Mouse (Mus musculus) A20 (cell line): ENCODE measurements around the gene Ndufaf4.
"Not testable (repeated sequence)": the region's sequence is repeated elsewhere in the genome, so short reads cannot be mapped to it uniquely, and the experiment has no call there.

Experiments
- DNase-seq: peaks from one replicate; pipeline ENCODE4 v3.0.0-alpha.2; 2011; ENCODE audit warnings: low read depth, low spot score

Ndufaf4 gene

GRCm38 (mm10) chr4:24897851-24898515 lies at the start of gene Ndufaf4:
Gene Ndufaf4 (plus strand): TSS chr4:24898083.
- DNase-seq: peak; percentile 95

- DNase-seq: peak; percentile 89
These were observed 47.2 kb upstream of the Ndufaf4 start, which contains the start of gene Klhl32 for GRCm38 (mm10) chr4:24850401-24851325. Gene Klhl32 (minus strand): TSS chr4:24851124.

GRCm38 (mm10) chr4:24865691-24866090 lies 32.2 kb upstream of the Ndufaf4 start:
- no peak for DNase-seq

GRCm38 (mm10) chr4:24869230-24869629 lies 28.7 kb upstream of the Ndufaf4 start:
- no peak for DNase-seq

GRCm38 (mm10) chr4:24889386-24889785 lies 8.5 kb upstream of the Ndufaf4 start:
- not testable (repeated sequence) for DNase-seq

- not testable (repeated sequence) for DNase-seq
These were observed 5.6 kb upstream of the Ndufaf4 start for GRCm38 (mm10) chr4:24892293-24892692.

GRCm38 (mm10) chr4:24894625-24895024 lies 3.3 kb upstream of the Ndufaf4 start:
- no peak for DNase-seq

GRCm38 (mm10) chr4:24896829-24897228 lies 1.1 kb upstream of the Ndufaf4 start:
- peak; percentile 71 for DNase-seq

GRCm38 (mm10) chr4:24897351-24897750 lies 532 bp upstream of the Ndufaf4 start:
- DNase-seq: no peak

- peak; percentile 40 for DNase-seq
These were observed 753 bp downstream of the Ndufaf4 start for GRCm38 (mm10) chr4:24898636-24899035.

GRCm38 (mm10) chr4:24899146-24899545 lies 1.3 kb downstream of the Ndufaf4 start:
- no peak for DNase-seq

- peak; percentile 75 for DNase-seq
These were observed 9.9 kb downstream of the Ndufaf4 start for GRCm38 (mm10) chr4:24907745-24908144.

- no peak for DNase-seq
These were observed 17.7 kb downstream of the Ndufaf4 start for GRCm38 (mm10) chr4:24915631-24916030.

- no peak for DNase-seq
These were observed 22.2 kb downstream of the Ndufaf4 start for GRCm38 (mm10) chr4:24920006-24920577.

GRCm38 (mm10) chr4:24924726-24925125 lies 26.8 kb downstream of the Ndufaf4 start:
- no peak for DNase-seq

GRCm38 (mm10) chr4:24928260-24928780 lies 30.4 kb downstream of the Ndufaf4 start:
- DNase-seq: no peak

- no peak for DNase-seq
These were observed 31.0 kb downstream of the Ndufaf4 start for GRCm38 (mm10) chr4:24928926-24929325.

- no peak for DNase-seq
These were observed 45.0 kb downstream of the Ndufaf4 start for GRCm38 (mm10) chr4:24942728-24943424.
